Mouse (Mus musculus): ENCODE results near the gene Tmem30c. TPM values are rescaled to one million over a fixed set of nuclear protein-coding genes. Genes with fewer than 3 reads are reported as not detected.

The Tmem30c gene
- polyA plus RNA-seq, 1 experiment: not detected

- whole genome bisulfite sequencing: 93% methylated on average over 12 of the region's 12 CpGs
- TF ChIP-seq CTCF (IDR thresholded peaks at IDR 0.05; ENCODE audit: insufficient read depth, low read depth, low read length) (no peak), POLR2A (IDR thresholded peaks at IDR 0.05; ENCODE audit: insufficient read depth, low read depth, low read length) (no peak)
- H3K4me3 ChIP-seq (ENCODE audit: insufficient read depth, low read depth, low read length): no peak overlapping the region
- H3K4me1 ChIP-seq (ENCODE audit: control insufficient read depth, insufficient read depth, low read length): peaks cover 2% of the 10 kb centered on the region; the same call in 1 of the 2 replicates
- no peak overlapping the region for H3K27ac ChIP-seq (ENCODE audit: insufficient read depth, low read depth, low read length)
These were observed 13.6 kb downstream of the Tmem30c start for GRCm38 (mm10) chr16:57278976-57279626.

GRCm38 (mm10) chr16:57269751-57270150 is 22.9 kb downstream of the Tmem30c start:
- TF ChIP-seq POLR2A (IDR thresholded peaks at IDR 0.05; ENCODE audit: insufficient read depth, low read depth, low read length) (no peak), CTCF (IDR thresholded peaks at IDR 0.05; ENCODE audit: insufficient read depth, low read depth, low read length) (no peak)
- no peak overlapping the region for H3K27ac ChIP-seq (ENCODE audit: insufficient read depth, low read depth, low read length)
- 94% methylated on average over 13 of the region's 13 CpGs for WGBS
- no peak overlapping the region for H3K4me3 ChIP-seq (ENCODE audit: insufficient read depth, low read depth, low read length)
- H3K4me1 ChIP-seq (ENCODE audit: control insufficient read depth, insufficient read depth, low read length): no peaks in the 10 kb centered on the region

- WGBS: 88% methylated on average over 14 of the region's 14 CpGs
- Histone ChIP-seq H3K27ac (ENCODE audit: insufficient read depth, low read depth, low read length) (no peak overlapping the region), H3K4me1 (ENCODE audit: control insufficient read depth, insufficient read depth, low read length) (no peaks in the 10 kb centered on the region), H3K4me3 (ENCODE audit: insufficient read depth, low read depth, low read length) (no peak overlapping the region)
- TF ChIP-seq CTCF (IDR thresholded peaks at IDR 0.05; ENCODE audit: insufficient read depth, low read depth, low read length) (no peak), POLR2A (IDR thresholded peaks at IDR 0.05; ENCODE audit: insufficient read depth, low read depth, low read length) (no peak)
These were observed 24.4 kb downstream of the Tmem30c start for GRCm38 (mm10) chr16:57268058-57268841.

GRCm38 (mm10) chr16:57267068-57267467 is 25.6 kb downstream of the Tmem30c start:
- WGBS: 17% methylated on average over 1 of the region's 1 CpGs
- H3K4me3 ChIP-seq (ENCODE audit: insufficient read depth, low read depth, low read length): no peak overlapping the region
- TF ChIP-seq POLR2A (IDR thresholded peaks at IDR 0.05; ENCODE audit: insufficient read depth, low read depth, low read length) (no peak), CTCF (IDR thresholded peaks at IDR 0.05; ENCODE audit: insufficient read depth, low read depth, low read length) (no peak)

GRCm38 (mm10) chr16:57260152-57260551 is 32.5 kb downstream of the Tmem30c start:
- TF ChIP-seq POLR2A (IDR thresholded peaks at IDR 0.05; ENCODE audit: insufficient read depth, low read depth, low read length) (no peak), CTCF (IDR thresholded peaks at IDR 0.05; ENCODE audit: insufficient read depth, low read depth, low read length) (no peak)
- Histone ChIP-seq H3K4me1 (ENCODE audit: control insufficient read depth, insufficient read depth, low read length) (no peaks in the 10 kb centered on the region), H3K4me3 (ENCODE audit: insufficient read depth, low read depth, low read length) (no peak overlapping the region), H3K27ac (ENCODE audit: insufficient read depth, low read depth, low read length) (no peak overlapping the region)
- 93% methylated on average over 10 of the region's 10 CpGs for WGBS

More at GRCm38 (mm10) chr16:57267068-57267467, 25.6 kb downstream of the Tmem30c start:
- no peak overlapping the region for H3K27ac ChIP-seq (ENCODE audit: insufficient read depth, low read depth, low read length)
- H3K4me1 ChIP-seq (ENCODE audit: control insufficient read depth, insufficient read depth, low read length): no peaks in the 10 kb centered on the region

GRCm38 (mm10) chr16:57259356-57260083 is 33.1 kb downstream of the Tmem30c start:
- Histone ChIP-seq H3K4me1 (ENCODE audit: control insufficient read depth, insufficient read depth, low read length) (no peaks in the 10 kb centered on the region), H3K4me3 (ENCODE audit: insufficient read depth, low read depth, low read length) (no peak overlapping the region), H3K27ac (ENCODE audit: insufficient read depth, low read depth, low read length) (no peak overlapping the region)
- TF ChIP-seq POLR2A (IDR thresholded peaks at IDR 0.05; ENCODE audit: insufficient read depth, low read depth, low read length) (no peak), CTCF (IDR thresholded peaks at IDR 0.05; ENCODE audit: insufficient read depth, low read depth, low read length) (no peak)
- whole genome bisulfite sequencing: 90% methylated on average over 13 of the region's 13 CpGs

- Histone ChIP-seq H3K4me1 (ENCODE audit: control insufficient read depth, insufficient read depth, low read length) (no peaks in the 10 kb centered on the region), H3K27ac (ENCODE audit: insufficient read depth, low read depth, low read length) (no peak overlapping the region), H3K4me3 (ENCODE audit: insufficient read depth, low read depth, low read length) (no peak overlapping the region)
- TF ChIP-seq CTCF (IDR thresholded peaks at IDR 0.05; ENCODE audit: insufficient read depth, low read depth, low read length): no peak
- TF ChIP-seq POLR2A (IDR thresholded peaks at IDR 0.05; ENCODE audit: insufficient read depth, low read depth, low read length): no peak
- 52% methylated on average over 7 of the region's 7 CpGs for WGBS
These were observed 40.9 kb downstream of the Tmem30c start for GRCm38 (mm10) chr16:57251589-57252421.

GRCm38 (mm10) chr16:57250991-57251390 is 41.7 kb downstream of the Tmem30c start:
- TF ChIP-seq POLR2A (IDR thresholded peaks at IDR 0.05; ENCODE audit: insufficient read depth, low read depth, low read length) (no peak), CTCF (IDR thresholded peaks at IDR 0.05; ENCODE audit: insufficient read depth, low read depth, low read length) (no peak)
- Histone ChIP-seq H3K27ac (ENCODE audit: insufficient read depth, low read depth, low read length) (no peak overlapping the region), H3K4me1 (ENCODE audit: control insufficient read depth, insufficient read depth, low read length) (no peaks in the 10 kb centered on the region), H3K4me3 (ENCODE audit: insufficient read depth, low read depth, low read length) (no peak overlapping the region)
- 89% methylated on average over 4 of the region's 4 CpGs for WGBS

All from olfactory bulb, adult 2 months (tissue).